Mouse (Mus musculus) CD4-positive helper T cell, adult 2 months (primary cell): Measurements from ENCODE around the gene Olfr331.
"Not testable (repeated sequence)": the region's sequence is repeated elsewhere in the genome, so short reads cannot be mapped to it uniquely, and the experiment has no call there.

Source experiments
- DNase-seq: peaks from one replicate; pipeline ENCODE4 v3.0.0-alpha.2; 2012; ENCODE audit warnings: low read depth, missing footprints, low spot score

Olfr331 gene

DNA sequence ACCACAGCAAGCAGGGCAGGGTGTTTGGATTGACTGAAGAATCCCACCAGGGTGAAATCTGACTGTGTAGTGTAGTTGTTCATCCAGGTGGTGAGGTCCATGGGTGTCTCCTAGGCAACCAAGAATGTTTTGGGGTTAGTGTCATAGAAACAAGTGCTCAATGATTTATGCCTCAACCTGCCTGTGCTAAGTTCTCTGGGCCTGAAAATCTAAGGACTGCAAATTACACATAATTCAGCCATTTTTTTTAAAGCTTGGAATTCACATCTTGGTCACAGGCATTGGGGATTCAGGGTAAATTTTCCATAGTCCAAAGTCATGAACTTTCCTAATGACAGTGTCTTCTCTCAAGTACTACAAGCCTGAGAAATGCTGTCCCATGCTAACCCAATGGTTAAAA is at the start of gene Olfr331:
Gene Olfr331, minus strand, starts transcription at position 101 of the 400 bp plus-strand sequence.
- DNase-seq = not testable (repeated sequence)

DNA sequence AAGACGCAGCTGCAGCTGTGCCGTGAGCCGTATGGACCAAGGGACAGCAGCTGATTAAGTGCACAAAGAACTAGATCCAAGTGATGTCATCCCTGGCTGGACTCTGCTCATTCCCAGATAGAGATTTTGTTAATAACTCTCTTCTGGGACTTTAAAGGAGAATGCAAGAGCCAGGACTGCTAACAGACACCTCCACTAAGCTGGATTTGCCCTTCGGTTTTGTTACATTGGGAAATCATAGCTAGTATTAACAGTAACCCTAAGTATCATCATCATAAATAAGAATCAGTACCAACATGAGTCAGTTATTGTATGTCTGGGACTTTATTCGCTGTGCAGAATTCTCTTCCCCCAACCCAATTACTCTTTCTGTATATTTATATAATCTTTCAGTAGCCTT is 44.0 kb upstream of the Olfr331 start, which contains the start of gene Olfr329-ps:
Gene Olfr329-ps, minus strand, starts transcription at position 101 of the 400 bp plus-strand sequence.
- no peak for DNase-seq

DNA sequence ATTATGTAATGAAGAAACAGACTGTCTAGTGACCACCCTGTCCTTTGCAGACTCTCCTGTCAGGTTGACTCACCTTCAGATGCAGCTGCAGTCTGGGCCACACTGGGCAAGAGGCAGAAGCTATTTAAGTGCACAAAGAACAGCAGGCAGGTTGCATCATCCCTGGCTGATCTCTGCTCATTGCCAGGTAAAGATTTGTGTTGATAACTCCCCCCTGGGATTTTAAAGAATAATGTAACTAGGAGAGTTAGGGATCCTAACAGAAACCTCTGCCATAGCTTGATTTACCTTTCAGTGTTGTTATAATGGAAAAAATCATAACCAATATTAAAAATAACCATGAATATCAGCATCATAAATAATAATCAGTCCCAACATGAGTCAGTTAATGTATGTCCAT is 32.4 kb upstream of the Olfr331 start, which contains the start of gene Olfr330:
Gene Olfr330, minus strand, starts transcription at position 101 of the 400 bp plus-strand sequence.
- DNase-seq = not testable (repeated sequence)

DNA sequence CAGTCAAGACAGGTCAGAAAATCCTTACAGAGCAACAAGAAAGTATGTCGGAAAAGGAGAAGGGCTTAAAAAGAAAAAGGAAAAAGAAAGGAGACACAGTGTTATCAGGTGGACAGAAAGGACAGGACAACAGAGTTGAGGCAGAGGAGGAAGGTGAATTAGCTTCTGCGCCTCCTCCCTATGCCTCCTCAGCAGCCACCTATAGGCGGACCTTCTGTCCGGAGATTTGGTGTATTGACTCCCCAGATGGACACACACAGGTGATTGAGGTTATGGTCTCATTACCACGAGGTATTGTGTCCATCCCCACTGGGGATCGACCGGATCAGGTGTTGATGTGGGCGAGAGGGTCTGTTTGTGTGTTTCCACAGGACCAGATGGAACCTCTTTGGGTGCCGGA is 17.4 kb upstream of the Olfr331 start:
- DNase-seq = not testable (repeated sequence)

DNA sequence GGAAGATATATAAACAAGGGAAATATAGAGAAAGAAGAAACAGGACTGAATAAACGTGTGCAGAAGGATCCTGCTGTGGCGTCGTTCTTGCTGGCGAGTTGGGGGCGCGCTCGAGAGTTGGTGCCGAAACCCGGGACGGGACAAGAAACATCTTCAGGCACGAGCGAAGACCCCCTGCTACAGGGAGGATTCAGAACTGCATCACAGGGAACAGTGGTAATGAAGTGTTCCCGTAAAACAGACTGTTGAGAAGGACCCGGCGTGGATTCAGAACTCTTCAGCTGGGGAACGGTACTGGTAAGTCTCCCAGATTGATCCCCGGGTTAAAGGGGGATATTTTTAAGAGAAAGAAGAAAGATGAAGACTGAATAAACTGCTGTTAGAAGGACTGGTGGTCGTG is 16.5 kb upstream of the Olfr331 start:
- not testable (repeated sequence) for DNase-seq

DNA sequence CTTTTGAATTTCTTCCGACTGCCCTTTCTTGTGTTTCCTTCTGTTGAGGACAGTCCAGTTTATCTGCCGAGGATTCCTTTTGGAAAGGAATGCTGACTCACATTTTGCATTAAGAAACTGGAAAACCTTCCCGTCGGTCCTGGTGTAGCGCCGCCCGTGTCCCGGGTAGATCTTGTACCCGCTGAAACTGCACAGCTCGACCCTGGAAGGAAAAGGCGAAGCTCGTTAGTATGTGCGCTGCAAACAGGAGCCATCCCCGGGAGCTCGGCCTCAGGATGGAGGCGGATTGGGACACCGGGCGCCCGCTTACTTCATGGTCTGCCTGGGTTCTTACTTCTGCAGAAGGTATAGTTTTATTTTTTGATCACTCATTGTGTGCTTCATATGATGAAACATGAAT is 6.7 kb upstream of the Olfr331 start:
- not testable (repeated sequence) for DNase-seq

DNA sequence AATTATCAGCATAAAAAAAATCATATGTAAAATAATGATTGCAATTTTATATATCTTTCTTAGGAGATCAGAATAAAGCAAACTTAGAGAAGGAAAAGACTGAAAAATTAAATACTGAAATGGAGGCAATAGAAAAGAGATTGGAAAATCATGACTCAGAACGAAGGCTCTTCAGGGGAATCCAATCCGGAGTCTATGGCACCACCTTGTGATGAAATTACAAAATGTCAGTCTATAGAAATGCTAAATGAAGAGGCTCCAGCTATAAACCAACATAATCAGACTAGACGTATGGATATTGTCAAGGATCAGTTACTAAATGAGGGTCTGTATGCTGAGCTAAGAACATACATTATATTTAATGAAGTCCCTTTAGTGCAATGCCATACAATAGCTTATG is 3.1 kb downstream of the Olfr331 start:
- no peak for DNase-seq

DNA sequence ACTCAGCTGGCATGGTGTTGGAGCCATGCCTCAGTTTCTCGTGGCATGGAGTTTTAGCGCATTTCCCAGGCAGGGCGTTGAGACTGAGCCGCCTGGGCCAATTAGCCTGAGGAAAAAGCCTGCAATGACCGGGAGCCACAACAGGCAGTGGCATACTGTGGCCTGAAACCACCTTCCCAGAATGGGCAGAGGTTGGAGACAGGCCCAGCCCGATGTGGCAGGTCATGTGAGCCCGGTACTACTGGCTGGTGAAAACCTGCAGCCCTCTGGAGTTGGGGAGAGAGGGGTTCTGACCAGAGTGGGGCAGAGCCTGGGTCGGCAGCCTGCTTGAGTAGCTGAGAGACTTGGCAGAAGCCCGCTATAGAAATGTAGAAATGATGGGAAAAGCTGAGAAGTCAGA is 3.6 kb downstream of the Olfr331 start:
- no peak for DNase-seq

DNA sequence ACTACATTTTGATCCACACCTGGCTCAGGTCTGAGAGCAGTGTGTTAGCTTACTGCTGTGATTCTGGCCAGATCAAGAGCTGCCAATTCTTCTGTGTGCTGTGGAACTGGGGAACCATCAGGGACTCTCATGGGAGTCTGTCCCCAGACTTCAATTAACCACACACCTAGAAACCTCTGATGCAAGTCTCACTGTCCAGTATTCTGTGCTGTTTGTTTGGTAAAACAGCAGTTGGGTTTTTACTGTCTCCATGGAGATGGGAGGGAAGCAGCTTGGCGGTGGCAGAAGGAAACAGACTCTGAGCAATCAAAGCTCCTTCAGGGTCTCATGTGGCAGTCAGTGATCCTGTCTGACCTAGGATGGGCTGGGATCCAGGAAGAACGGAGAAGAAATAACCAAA is 9.9 kb downstream of the Olfr331 start, which contains the start of gene Olfr332:
Gene Olfr332, minus strand, starts transcription at position 101 of the 400 bp plus-strand sequence.
- DNase-seq = no peak

DNA sequence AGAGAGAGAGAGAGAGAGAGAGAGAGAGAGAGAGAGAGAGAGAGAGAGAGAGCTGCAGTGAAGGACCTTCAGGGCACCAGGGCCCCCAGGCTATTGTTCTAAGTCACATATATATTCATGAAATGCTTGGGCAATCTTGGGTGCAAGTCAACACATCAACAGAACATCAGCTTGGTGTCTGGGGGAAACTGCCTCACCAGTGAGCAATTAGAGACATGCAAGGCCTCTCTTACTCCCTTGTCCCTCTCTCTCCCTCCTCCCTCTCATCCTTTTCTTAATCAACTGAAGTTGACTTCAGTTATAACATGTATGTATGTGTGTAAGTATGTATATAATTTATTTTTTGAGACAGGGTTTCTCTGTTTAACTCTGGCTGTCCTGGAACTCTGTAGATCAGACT is 40.2 kb downstream of the Olfr331 start, which contains the start of gene Olfr30:
Gene Olfr30, minus strand, starts transcription at position 101 of the 400 bp plus-strand sequence.
- DNase-seq = no peak

DNA sequence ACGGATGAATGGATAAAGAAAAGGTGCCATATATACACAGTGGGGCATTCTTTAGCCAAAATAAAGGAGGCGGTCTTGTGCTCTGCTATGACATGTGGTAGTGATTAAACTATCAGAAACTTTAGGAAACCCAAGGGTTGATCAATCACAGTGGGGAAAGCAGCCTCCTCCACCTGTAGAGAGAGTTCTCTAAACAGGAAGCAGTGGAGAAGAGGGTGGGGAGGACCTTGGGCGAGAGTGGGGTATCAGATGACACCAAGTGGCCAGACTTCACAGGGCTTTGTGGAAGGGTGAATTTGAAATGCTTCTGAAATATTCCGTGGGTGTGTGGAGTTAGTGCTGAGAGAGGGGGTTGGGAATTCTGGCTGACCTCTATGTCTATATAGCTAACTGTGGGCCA is 48.8 kb downstream of the Olfr331 start:
- DNase-seq = no peak

DNA sequence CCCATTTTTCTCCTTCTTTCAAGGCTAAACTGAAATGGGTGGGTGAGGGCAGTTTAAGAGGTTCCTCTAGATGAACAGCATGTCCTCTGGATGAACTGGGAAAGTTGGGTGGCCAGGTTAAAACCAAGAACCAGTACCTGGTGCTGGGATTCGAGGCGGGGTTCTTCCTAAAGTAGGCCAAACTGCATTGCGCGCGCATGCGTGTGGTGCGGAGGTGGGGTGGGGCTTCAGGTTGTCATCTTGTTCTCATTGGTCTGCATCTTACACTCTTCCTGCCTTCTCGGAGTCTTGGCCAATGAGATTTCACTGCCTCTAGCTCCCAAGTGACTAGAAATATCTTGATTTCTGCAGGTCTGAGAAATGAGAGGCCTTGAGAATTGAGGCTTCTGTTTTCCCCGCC is 49.6 kb downstream of the Olfr331 start, which contains the start of gene Lypd9:
Gene Lypd9, minus strand, starts transcription at position 165 of the 400 bp plus-strand sequence.
- no peak for DNase-seq
